Mouse (Mus musculus) cerebellum, adult 2 months (tissue): Measurements from ENCODE around the gene Tcf3.

Source experiments
- CTCF ChIP-seq: fragments of 200-500 bp; IDR thresholded peaks from 2 replicates; pipeline ENCODE4 v1.5.1; 2011; ENCODE audit warnings: low read depth, mild to moderate bottlenecking, control low read depth, low read length, moderate library complexity, borderline replicate concordance; ENCODE audit not compliant: insufficient read depth
- POLR2A ChIP-seq: fragments of 200-500 bp; IDR thresholded peaks from 2 replicates; pipeline ENCODE4 v1.6.1; 2011; ENCODE audit warnings: low read length, control low read depth, borderline replicate concordance; ENCODE audit not compliant: insufficient read depth

DNA sequence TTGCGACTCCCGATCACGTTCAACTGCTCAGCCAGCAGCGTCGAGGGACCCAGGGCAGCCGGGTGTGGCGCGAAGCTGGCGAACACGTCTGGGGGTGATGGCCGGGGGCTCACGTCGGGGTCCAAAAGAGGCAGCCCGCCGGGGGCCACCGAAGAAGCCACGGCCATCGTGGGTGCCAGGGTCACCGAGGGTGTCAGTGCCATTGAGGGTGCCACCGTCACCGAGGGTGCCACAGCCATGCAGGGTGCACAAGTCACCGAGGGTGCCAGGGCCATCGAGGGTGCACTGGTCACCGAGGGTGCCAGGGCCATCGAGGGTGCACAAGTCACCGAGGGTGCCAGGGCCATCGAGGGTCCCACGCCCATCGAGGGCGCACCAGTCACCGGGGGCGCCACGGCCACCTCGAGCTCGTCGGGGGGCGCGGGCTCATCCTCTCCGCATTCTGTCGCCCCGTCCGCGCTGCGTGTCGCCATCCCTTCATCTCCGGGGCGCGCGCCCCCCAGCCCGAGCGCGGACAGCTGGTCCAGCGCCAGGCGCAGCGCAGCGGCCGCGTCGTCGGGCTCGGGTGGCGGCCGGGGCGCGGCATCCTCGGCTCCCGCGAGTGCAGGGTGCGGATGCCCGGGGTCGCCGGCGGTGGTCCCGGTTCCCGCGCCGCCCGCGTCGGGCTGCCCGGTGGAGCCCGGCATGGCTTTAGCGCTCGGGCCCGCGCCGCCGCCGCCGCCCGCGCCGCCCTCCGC is 46.5 kb downstream of the Tcf3 start:
- no peak for TF ChIP-seq CTCF
- TF ChIP-seq POLR2A, result no peak
